Mouse (Mus musculus) embryonic facial prominence, embryonic 14.5 days (tissue): ENCODE measurements around the gene Myo1d. TPM values are rescaled to one million over a fixed set of nuclear protein-coding genes. Genes with fewer than 3 reads are reported as not detected.

ENCODE experiments used
- ATAC-seq: fragments of 200-750 bp; cut with Nextera tagmentation; 2 replicates; pipeline ENCODE4 v1.8.0; 2017; ENCODE audit warnings: low read depth, moderate number of reproducible peaks, moderate TSS enrichment
- DNase-seq: peaks from one replicate; pipeline ENCODE4 v3.0.0-alpha.2; 2015; ENCODE audit warnings: low spot score
- H3K27ac ChIP-seq: fragments of 300-500 bp; sonication (generic); replicated peaks from 2 replicates; pipeline ENCODE4 v1.5.1; 2014; ENCODE audit warnings: low read depth, mild to moderate bottlenecking, low read length, moderate library complexity
- H3K27me3 ChIP-seq: fragments of 300-500 bp; sonication (generic); replicated peaks from 2 replicates; pipeline ENCODE4 v1.6.1; 2014; ENCODE audit warnings: low read length; ENCODE audit not compliant: control insufficient read depth, insufficient read depth
- H3K36me3 ChIP-seq: fragments of 300-500 bp; sonication (generic); 2 replicates; pipeline ENCODE4 v1.6.1; 2014; ENCODE audit warnings: low read length, mixed read lengths; ENCODE audit not compliant: control insufficient read depth, insufficient read depth
- H3K4me1 ChIP-seq: fragments of 300-500 bp; sonication (generic); 2 replicates; pipeline ENCODE4 v1.6.1; 2014; ENCODE audit warnings: antibody characterized with exemption, low read length; ENCODE audit not compliant: control insufficient read depth, insufficient read depth
- H3K4me2 ChIP-seq: fragments of 300-500 bp; sonication (generic); 2 replicates; pipeline ENCODE4 v1.6.1; 2014; ENCODE audit warnings: low read depth, mild to moderate bottlenecking, low read length, moderate library complexity, mixed read lengths
- H3K4me3 ChIP-seq: fragments of 300-500 bp; sonication (generic); 2 replicates; pipeline ENCODE4 v1.5.1; 2014; ENCODE audit warnings: low read depth, mild to moderate bottlenecking, low read length
- H3K9ac ChIP-seq: fragments of 300-500 bp; sonication (generic); 2 replicates; pipeline ENCODE4 v1.6.1; 2014; ENCODE audit warnings: low read depth, mild to moderate bottlenecking, low read length, moderate library complexity, mixed read lengths
- H3K9me3 ChIP-seq: fragments of 300-500 bp; sonication (generic); 2 replicates; pipeline ENCODE4 v1.6.1; 2016; ENCODE audit warnings: low read length; ENCODE audit not compliant: control insufficient read depth
- WGBS: fragments of 180-500 bp; shearing (Covaris S2); extraction: QIAGEN DNeasy Blood & Tissue Kit; methylation state at CpG from one replicate; pipeline ENCODE4 v1.1.7; 2014; 5-methylcytosine and 5-hydroxymethylcytosine counted together
- polyA plus RNA-seq: library from polyadenylated mRNA; unstranded; fragments of >200 nt; fragmentation: Nextera tagmentation; extraction: Ambion mirVana; gene quantifications from 2 replicates; pipeline ENCODE4 v1.2.1, GENCODE M21; 2014

Gene Myo1d
- polyA plus RNA-seq, 1 experiment from 2014 or later: 10.7 TPM

- H3K27ac ChIP-seq: peak overlapping the region; percentile 34; the same call in 1 of the 2 replicates
- H3K27me3 ChIP-seq: no peaks in the 10 kb centered on the region
- peaks cover 15% of the 10 kb centered on the region for H3K4me1 ChIP-seq
- H3K4me2 ChIP-seq: no peak overlapping the region
- no peaks in the 10 kb centered on the region for H3K9me3 ChIP-seq
- no peak overlapping the region for H3K4me3 ChIP-seq
- 35% methylated on average over 12 of the region's 12 CpGs for whole genome bisulfite sequencing
- peak; percentile 71 for DNase-seq
- peak; percentile 38 for ATAC-seq
- no peaks in the 10 kb centered on the region for H3K36me3 ChIP-seq
- 0 out of 2 replicates have a peak overlapping the region, but pooled peaks have one; percentile 14 for H3K9ac ChIP-seq
Measured at GRCm38 (mm10) chr11:80489172-80489881, 290.5 kb downstream of the Myo1d start.

GRCm38 (mm10) chr11:80487904-80488587 lies 291.8 kb downstream of the Myo1d start:
- Histone ChIP-seq H3K4me3 (no peak overlapping the region), H3K9me3 (no peaks in the 10 kb centered on the region), H3K27me3 (no peaks in the 10 kb centered on the region), H3K9ac (no peak overlapping the region), H3K27ac (no peak overlapping the region), H3K4me2 (no peak overlapping the region), H3K4me1 (peaks cover 15% of the 10 kb centered on the region), H3K36me3 (no peaks in the 10 kb centered on the region)
- DNase-seq (no peak), ATAC-seq (no peak)
- WGBS: 65% methylated on average over 15 of the region's 15 CpGs

GRCm38 (mm10) chr11:80485622-80486206 lies 294.1 kb downstream of the Myo1d start:
- Histone ChIP-seq H3K9ac (no peak overlapping the region), H3K27ac (no peak overlapping the region)
- ATAC-seq: no peak

GRCm38 (mm10) chr11:80485120-80485551 lies 294.7 kb downstream of the Myo1d start:
- DNase-seq (no peak), ATAC-seq (no peak)
- no peaks in the 10 kb centered on the region for H3K36me3 ChIP-seq
- H3K9ac ChIP-seq: no peak overlapping the region
- H3K4me2 ChIP-seq: no peak overlapping the region
- no peak overlapping the region for H3K27ac ChIP-seq
- H3K4me3 ChIP-seq: no peak overlapping the region
- 66% methylated on average over 9 of the region's 9 CpGs for WGBS
- H3K4me1 ChIP-seq: peaks cover 15% of the 10 kb centered on the region
- H3K9me3 ChIP-seq: no peaks in the 10 kb centered on the region
- no peaks in the 10 kb centered on the region for H3K27me3 ChIP-seq

More at GRCm38 (mm10) chr11:80485622-80486206, 294.1 kb downstream of the Myo1d start:
- Histone ChIP-seq H3K4me2 (no peak overlapping the region), H3K27me3 (no peaks in the 10 kb centered on the region), H3K4me1 (peaks cover 15% of the 10 kb centered on the region), H3K4me3 (no peak overlapping the region), H3K36me3 (no peaks in the 10 kb centered on the region), H3K9me3 (no peaks in the 10 kb centered on the region)
- 66% methylated on average over 10 of the region's 10 CpGs for WGBS
- peak; percentile 47 for DNase-seq

GRCm38 (mm10) chr11:80484191-80484791 lies 295.5 kb downstream of the Myo1d start:
- H3K4me3 ChIP-seq: no peak overlapping the region
- H3K27me3 ChIP-seq: no peaks in the 10 kb centered on the region
- DNase-seq (no peak), ATAC-seq (peak; percentile 30; the same call in 1 of the 2 replicates)
- H3K9me3 ChIP-seq: no peaks in the 10 kb centered on the region
- no peak overlapping the region for H3K9ac ChIP-seq
- no peak overlapping the region for H3K27ac ChIP-seq
- H3K4me2 ChIP-seq: no peak overlapping the region
- WGBS: 48% methylated on average over 7 of the region's 12 CpGs
- H3K36me3 ChIP-seq: no peaks in the 10 kb centered on the region
- peaks cover 11% of the 10 kb centered on the region for H3K4me1 ChIP-seq

GRCm38 (mm10) chr11:80483536-80484067 lies 296.2 kb downstream of the Myo1d start:
- no peak overlapping the region for H3K27ac ChIP-seq
- 66% methylated on average over 6 of the region's 6 CpGs for WGBS
- no peak for ATAC-seq
- no peak for DNase-seq
- no peak overlapping the region for H3K9ac ChIP-seq
- peaks cover 1% of the 10 kb centered on the region; the same call in 1 of the 2 replicates for H3K36me3 ChIP-seq
- H3K4me1 ChIP-seq: peaks cover 10% of the 10 kb centered on the region; the same call in 1 of the 2 replicates
- no peak overlapping the region for H3K4me3 ChIP-seq
- H3K4me2 ChIP-seq: no peak overlapping the region
- no peaks in the 10 kb centered on the region for H3K9me3 ChIP-seq
- no peaks in the 10 kb centered on the region for H3K27me3 ChIP-seq

GRCm38 (mm10) chr11:80482921-80483320 lies 296.9 kb downstream of the Myo1d start:
- DNase-seq (no peak), ATAC-seq (no peak)
- 93% methylated on average over 7 of the region's 7 CpGs for WGBS
- no peak overlapping the region for H3K27ac ChIP-seq
- H3K9me3 ChIP-seq: no peaks in the 10 kb centered on the region
- peaks cover 4% of the 10 kb centered on the region; the same call in 1 of the 2 replicates for H3K36me3 ChIP-seq
- no peak overlapping the region for H3K4me3 ChIP-seq
- no peaks in the 10 kb centered on the region for H3K27me3 ChIP-seq
- peaks cover 16% of the 10 kb centered on the region for H3K4me1 ChIP-seq
- no peak overlapping the region for H3K9ac ChIP-seq
- no peak overlapping the region for H3K4me2 ChIP-seq

- Histone ChIP-seq H3K4me1 (peaks cover 20% of the 10 kb centered on the region), H3K9me3 (no peaks in the 10 kb centered on the region), H3K4me2 (no peak overlapping the region), H3K9ac (no peak overlapping the region), H3K27me3 (no peaks in the 10 kb centered on the region), H3K27ac (no peak overlapping the region), H3K36me3 (peaks cover 4% of the 10 kb centered on the region; the same call in 1 of the 2 replicates), H3K4me3 (no peak overlapping the region)
- ATAC-seq (no peak), DNase-seq (no peak)
- 81% methylated on average over 10 of the region's 10 CpGs for WGBS
Measured at GRCm38 (mm10) chr11:80482347-80482746, 297.5 kb downstream of the Myo1d start.
